Mouse (Mus musculus) embryo, embryonic 11 days (tissue): ENCODE data around the gene Ate1.
"Not testable (repeated sequence)": the region's sequence is repeated elsewhere in the genome, so short reads cannot be mapped to it uniquely, and the experiment has no call there.

Experiments used
- DNase-seq: peaks from one replicate; pipeline ENCODE4 v3.0.0-alpha.2; 2015

The Ate1 gene

GRCm38 (mm10) chr7:130390060-130390459, 130.1 kb downstream of the Ate1 start:
- not testable (repeated sequence) for DNase-seq

GRCm38 (mm10) chr7:130386308-130386707, 133.9 kb downstream of the Ate1 start:
- DNase-seq, result no peak

GRCm38 (mm10) chr7:130385732-130386294, 134.4 kb downstream of the Ate1 start:
- DNase-seq, result no peak

GRCm38 (mm10) chr7:130382126-130382525, 138.0 kb downstream of the Ate1 start:
- no peak for DNase-seq

- DNase-seq, result no peak
Observed at GRCm38 (mm10) chr7:130381387-130381951, 138.7 kb downstream of the Ate1 start.

GRCm38 (mm10) chr7:130380769-130381355, 139.3 kb downstream of the Ate1 start:
- DNase-seq, result no peak

GRCm38 (mm10) chr7:130380367-130380766, 139.8 kb downstream of the Ate1 start:
- no peak for DNase-seq

- DNase-seq, result no peak
Observed at GRCm38 (mm10) chr7:130379886-130380285, 140.3 kb downstream of the Ate1 start.

GRCm38 (mm10) chr7:130378308-130378707, 141.9 kb downstream of the Ate1 start:
- no peak for DNase-seq

GRCm38 (mm10) chr7:130374311-130374710, 145.9 kb downstream of the Ate1 start:
- no peak for DNase-seq

GRCm38 (mm10) chr7:130368827-130369641, 151.1 kb downstream of the Ate1 start:
- DNase-seq, result peak; percentile 79

GRCm38 (mm10) chr7:130368036-130368826, 151.9 kb downstream of the Ate1 start:
- DNase-seq, result peak; percentile 46

- DNase-seq, result peak; percentile 72
Observed at GRCm38 (mm10) chr7:130367222-130368035, 152.7 kb downstream of the Ate1 start.

GRCm38 (mm10) chr7:130365711-130366110, 154.5 kb downstream of the Ate1 start:
- no peak for DNase-seq
